Mouse (Mus musculus) frontal cortex, postnatal 10 days (tissue): ENCODE data around the gene Cd27.

Experiments used
- DNase-seq, 2 experiments: peaks; one replicate each; pipeline ENCODE4 v3.0.0; 2022; ENCODE audit warnings: low spot score in 2 of 2, mixed read lengths in 1 of 2

Gene Cd27

DNA sequence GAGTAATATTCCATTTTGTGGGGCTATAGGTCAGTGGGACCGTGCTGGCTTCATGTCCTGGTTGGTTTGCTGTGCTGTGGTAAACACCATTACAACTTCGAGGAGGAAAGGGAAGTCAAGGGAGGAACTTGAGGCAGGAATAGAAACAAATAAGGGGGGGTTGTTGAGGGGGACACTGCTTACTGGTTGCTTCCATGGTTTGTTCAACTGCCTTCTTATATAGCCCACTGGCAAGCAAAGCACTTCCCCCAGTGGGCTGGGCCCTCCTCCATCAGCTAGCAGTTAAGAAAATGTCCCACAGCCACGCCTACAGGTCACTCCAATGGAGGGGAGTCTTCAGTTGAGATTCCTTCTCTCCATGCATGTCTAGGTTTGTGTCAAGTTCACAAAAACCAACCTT lies 15.5 kb upstream of the Cd27 start:
- no peak for DNase-seq

GRCm38 (mm10) chr6:125244551-125244950 lies 7.7 kb upstream of the Cd27 start:
- no peak for DNase-seq

DNA sequence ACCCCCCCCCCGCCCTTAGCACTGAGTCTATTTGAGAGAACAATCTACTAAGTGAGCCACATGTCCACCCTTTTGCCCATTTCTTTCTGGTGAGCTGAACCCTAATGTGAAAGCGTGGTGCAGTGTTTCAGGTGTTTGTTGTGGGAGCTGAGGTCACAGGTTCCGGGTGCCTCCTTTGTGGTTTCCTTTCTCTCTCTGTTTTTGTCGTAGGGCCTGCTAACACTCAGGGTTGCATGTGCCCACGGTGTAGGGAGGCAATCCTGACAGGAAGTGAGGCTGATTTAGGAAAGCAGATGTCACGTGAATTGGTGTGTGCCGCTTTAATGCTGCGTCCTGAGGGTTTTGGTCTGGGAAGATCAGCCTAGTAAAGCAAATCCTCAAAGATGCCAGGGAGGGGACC lies 4.8 kb upstream of the Cd27 start:
- DNase-seq = no peak

DNA sequence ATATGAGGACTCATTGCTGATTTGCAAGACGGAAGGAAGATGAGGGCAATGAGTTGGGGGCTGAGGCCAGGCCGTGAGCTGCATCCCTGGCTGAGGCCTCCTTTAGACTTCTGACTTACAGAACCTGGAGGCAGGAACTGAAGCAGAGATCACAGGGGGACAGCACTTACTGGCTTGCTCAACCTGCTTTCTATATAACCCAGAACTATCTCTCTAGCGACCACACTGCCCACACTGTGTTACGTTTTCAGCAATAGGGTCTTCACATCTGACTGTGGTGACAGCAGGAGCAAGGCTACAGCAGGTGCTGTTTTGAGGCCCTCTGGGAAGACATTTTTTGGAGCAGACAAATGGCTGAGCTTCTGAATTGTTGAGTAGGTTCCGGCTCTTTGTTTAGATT lies 3.8 kb upstream of the Cd27 start:
- no peak for DNase-seq

- DNase-seq = no peak
These were observed 2.7 kb upstream of the Cd27 start for GRCm38 (mm10) chr6:125239547-125239946.

GRCm38 (mm10) chr6:125238396-125238795 lies 1.6 kb upstream of the Cd27 start:
- no peak for DNase-seq

GRCm38 (mm10) chr6:125237421-125237820 lies 611 bp upstream of the Cd27 start:
- no peak for DNase-seq

DNA sequence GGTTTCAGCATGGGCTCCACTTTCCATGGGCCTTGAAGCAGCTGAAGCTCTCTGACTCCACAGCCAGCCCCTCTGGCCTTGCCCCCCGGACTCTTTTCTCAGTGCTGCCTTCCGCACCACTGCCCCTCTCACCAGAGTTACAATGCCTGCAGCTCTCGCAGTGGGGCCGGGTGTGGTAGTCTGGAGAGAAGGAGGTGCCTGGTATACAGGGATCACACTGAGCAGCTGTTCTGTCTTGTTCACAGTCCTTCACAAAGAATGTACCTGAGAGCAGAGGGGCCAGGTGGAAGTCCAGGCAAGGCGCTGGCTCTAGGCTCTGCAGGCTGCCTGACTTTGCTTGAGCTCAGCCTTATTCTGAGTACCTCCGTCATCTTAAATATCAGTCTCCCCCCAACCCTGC lies 469 bp downstream of the Cd27 start:
- no peak for DNase-seq

- DNase-seq = no peak
These were observed 2.3 kb downstream of the Cd27 start for GRCm38 (mm10) chr6:125234520-125234828.

GRCm38 (mm10) chr6:125233816-125234519 lies 2.8 kb downstream of the Cd27 start:
- no peak for DNase-seq

GRCm38 (mm10) chr6:125232516-125232915 lies 4.3 kb downstream of the Cd27 start:
- DNase-seq = no peak

DNA sequence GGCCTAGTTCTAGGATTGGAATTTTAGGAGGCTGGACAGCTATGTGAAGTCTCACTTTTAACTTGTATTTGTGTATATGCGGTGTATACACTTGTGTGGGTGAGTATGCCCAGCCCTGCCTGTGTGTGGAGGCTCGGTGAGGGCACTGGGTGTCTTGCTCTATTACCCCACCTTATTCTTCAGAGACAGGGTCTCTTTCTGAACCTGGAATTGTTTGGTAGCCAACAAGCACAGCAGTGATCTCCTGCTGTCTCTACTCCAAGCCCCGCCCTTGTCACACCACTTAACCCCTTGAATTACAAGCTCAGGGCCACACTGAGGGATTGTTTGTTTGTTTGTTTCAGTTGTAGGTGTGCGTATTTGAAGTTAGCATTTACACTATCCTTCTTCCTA lies 4.8 kb downstream of the Cd27 start:
- no peak for DNase-seq

DNA sequence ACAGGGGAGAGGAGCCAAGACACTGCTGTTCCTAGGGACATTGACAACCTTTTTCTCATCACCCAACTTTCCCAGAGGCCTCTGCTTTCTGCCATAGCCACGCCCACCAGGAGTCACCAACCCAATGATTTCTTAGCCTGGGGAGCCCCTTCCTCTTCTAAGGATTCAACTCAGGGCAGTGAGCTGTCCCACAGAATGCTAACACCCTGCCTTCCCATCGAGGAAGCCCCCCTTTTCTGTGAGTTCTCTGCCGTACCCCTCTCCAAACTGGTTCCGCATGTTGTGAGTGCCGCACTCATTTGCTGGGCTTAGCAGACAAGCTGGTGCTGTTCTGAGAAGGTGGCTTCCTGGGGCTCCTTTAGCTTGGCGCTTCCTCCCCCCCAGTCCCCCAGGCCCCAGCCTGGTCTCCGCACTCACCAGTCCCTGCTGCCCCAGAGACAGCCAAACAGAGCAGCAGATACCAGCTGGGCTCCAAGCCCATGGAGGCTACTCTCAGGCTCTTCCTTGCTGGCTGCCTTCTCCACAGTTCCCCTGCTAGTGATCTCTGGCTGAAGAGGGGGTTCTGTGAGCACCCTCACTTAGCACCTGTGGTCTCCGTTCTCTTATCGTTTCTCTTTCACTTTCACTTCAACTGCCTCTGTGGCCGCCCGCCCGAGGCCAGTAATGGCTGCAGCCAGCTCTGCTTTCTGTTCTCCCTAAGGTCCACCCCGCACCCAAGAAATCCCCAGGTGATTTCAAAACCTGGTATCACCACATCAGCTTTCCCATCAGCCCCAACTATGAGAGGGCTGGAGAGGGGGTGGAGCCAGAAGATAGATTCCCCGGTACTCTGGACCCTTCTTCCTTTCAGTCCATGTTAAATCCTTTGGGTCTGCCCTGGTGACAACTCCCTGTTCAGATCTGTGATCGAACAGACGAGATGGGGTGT lies 5.4 kb downstream of the Cd27 start, which contains the start of gene Tapbpl:
TSS of gene Tapbpl (minus strand) at position 744 of the 928 bp plus-strand sequence.
- peak in 1 of 2 experiments; percentile 37 for DNase-seq

DNA sequence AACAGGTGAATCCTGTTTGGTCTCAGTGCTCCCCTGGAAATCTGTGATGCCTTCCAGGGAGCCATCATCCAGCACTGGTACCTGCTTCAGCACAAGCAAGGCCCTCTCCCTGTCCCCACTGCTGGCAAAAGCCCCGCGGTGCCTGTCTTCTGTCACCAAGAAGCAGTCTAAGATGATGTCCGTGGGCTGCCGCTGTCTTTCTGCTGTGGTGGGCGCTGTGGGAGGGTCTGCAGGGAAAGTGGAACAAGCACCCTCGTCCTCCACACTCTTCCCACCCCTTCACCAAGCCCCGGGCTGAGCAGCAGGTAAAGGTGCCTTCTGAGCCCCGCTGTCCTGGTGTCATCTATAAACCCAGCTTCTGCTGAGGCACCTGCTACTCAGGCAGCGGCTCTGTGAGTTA lies 6.2 kb downstream of the Cd27 start:
- no peak for DNase-seq

- DNase-seq = no peak
These were observed 11.2 kb downstream of the Cd27 start for GRCm38 (mm10) chr6:125225518-125226115.

- DNase-seq = no peak
These were observed 14.2 kb downstream of the Cd27 start for GRCm38 (mm10) chr6:125222577-125222976.

GRCm38 (mm10) chr6:125222146-125222545 lies 14.7 kb downstream of the Cd27 start:
- no peak for DNase-seq

DNA sequence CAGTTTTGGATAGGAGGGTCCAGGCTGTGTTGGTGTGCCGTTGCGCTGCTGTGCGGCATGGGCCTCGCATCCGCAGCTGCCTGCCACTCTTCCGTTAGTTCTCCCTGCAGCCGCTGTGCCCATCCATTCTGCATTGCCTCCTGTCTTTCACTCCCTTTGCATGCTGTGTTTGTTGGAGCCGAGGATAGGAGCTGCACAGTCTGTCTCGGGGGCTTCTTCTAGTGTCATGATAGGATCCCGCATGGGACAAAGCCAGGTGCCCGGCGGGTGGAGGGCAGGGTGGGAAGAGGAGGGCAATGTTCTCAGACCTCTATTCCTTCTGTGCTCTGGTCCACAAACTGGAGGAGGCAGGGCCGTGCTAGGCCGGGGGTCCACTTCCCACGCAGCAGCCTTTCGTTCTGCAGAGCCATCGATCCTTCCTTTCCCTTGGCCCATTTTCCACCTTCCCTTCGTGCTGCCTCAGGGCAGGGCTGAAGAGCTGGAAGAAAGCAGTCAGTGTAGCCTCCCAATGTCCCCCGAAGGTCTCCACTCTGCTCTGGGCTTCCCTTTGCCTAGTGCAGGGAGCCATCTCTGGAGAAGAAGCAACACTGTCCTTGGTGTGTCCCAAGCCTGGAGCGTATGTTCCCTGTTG lies 15.6 kb downstream of the Cd27 start:
- no peak for DNase-seq

- peak in 1 of 2 experiments; percentile 57 for DNase-seq
These were observed 17.8 kb downstream of the Cd27 start for GRCm38 (mm10) chr6:125218963-125219362.

- no peak for DNase-seq
These were observed 18.9 kb downstream of the Cd27 start for GRCm38 (mm10) chr6:125217899-125218298.

DNA sequence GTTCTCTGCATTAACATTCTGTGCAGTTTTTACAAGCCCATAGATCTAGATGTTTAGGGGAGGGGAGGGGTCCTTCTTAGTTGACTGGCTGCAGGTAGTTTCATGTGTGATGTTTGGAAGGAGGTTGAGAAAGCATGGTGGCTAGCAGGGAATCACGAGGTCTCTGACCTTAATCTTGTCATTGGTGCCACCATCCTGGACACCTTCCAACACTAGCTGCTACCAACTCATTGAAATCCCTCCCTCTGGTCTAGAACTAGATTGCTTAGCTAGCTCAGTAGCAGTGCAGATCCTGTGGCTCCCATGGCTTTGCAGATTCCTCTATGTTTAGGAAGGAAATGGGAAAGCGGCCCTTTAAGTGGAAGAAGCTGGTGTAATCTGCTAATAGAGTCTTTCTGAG lies 19.9 kb downstream of the Cd27 start:
- no peak for DNase-seq
